Mouse (Mus musculus) brain, adult 2 months (tissue): ENCODE results near the gene Abhd18.
"Not testable (repeated sequence)": the region's sequence is repeated elsewhere in the genome, so short reads cannot be mapped to it uniquely, and the experiment has no call there.

Experiments used
- DNase-seq: peaks from one replicate; pipeline ENCODE4 v3.0.0; 2011; ENCODE audit warnings: low read depth, low spot score

Abhd18 gene

DNA sequence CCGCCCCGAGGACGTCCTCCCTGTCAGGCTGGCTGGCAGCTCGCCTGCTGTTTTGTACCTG, at the start of gene Abhd18:
Gene Abhd18, plus strand, starts transcription at position 14 of the 61 bp plus-strand sequence.
- DNase-seq, result not testable (repeated sequence)

GRCm38 (mm10) chr3:40798054-40798453, 48.7 kb upstream of the Abhd18 start:
- no peak for DNase-seq

DNA sequence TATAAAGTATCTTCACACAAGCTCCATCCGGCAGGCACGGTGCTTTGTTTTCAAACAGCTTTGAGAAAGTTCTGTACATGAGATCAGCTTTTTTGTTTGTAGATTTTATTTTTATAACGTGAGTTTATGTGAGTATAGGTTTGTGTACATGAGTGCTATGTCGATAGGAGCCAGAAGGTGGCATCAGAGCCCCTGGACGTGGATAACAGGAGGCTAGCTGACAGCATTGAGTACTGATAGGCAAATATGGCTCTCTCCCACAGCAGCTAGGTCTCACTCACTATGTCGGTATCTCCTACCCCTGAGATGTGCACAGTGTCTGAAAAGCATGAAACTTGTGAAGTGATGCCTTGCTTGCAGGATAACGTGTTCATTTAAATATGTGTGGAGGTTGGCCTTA, 48.3 kb upstream of the Abhd18 start:
- peak; percentile 60 for DNase-seq

GRCm38 (mm10) chr3:40799530-40800372, 47.0 kb upstream of the Abhd18 start, which contains the start of gene Plk4:
Gene Plk4, plus strand, starts transcription at chr3:40800019.
- peak; percentile 98 for DNase-seq

DNA sequence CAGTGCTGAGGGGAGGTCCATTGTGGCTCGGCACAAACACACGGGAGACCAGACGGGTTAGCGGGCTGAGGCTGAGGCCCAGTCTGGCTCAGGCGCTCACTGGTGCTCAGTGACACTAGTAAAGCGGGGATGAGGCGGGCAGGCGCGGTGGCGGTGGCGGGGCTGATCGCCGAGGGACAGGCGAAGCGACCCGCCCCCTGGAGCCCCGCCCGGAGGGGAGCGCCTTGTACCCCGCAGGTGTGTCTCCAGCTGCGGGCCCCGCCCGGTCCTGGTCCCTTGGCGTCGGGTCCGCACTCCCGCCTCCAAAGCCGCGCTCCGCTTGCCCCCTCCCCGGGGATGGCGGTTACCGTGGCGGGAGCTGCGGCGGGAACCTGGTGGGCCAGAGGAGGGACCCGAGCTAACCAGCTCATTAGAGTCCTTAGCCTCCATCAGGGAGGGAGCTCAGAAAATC, 46.4 kb upstream of the Abhd18 start:
- peak; percentile 31 for DNase-seq

DNA sequence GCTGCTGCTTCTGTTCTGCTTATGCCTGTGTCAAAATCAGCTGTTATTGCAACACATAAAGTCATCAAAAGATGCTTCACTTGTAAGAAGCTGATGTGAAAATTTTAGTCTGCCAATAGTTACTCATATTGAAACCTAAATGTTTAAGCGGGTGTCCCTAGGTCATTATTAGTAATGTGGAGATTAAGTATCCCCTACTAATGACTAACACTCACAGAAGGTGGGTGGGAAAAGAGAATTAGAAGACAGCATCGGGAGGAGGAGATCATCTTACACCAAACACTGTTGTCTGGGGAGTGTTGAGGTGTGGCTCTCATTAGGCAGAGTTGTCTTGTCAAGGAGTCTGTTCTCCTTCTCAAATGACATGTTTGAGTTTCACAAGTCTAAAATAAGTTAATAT, 39.9 kb upstream of the Abhd18 start:
- DNase-seq, result no peak

GRCm38 (mm10) chr3:40808686-40809085, 38.1 kb upstream of the Abhd18 start:
- DNase-seq, result no peak

DNA sequence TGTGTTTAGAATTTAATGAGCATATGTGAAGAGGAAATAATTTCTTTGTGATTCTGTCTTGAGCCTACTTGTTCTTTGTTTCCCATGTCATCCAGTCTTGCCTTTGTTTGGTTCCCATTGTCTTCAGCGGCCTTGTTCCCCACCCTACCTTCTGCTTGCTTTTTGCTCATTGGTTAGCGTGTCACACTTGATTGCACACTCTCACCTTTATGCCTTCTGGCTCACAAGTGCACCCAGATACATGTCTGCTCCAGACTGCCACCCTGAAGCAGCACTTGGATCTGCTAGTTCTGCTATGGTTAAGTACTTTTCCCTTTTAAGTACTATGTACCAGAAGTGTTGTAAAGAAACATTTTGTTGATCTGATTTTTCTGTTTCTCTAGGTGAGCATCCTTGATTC, 36.9 kb upstream of the Abhd18 start:
- no peak for DNase-seq

- DNase-seq, result no peak
Observed at GRCm38 (mm10) chr3:40813275-40813674, 33.5 kb upstream of the Abhd18 start.

DNA sequence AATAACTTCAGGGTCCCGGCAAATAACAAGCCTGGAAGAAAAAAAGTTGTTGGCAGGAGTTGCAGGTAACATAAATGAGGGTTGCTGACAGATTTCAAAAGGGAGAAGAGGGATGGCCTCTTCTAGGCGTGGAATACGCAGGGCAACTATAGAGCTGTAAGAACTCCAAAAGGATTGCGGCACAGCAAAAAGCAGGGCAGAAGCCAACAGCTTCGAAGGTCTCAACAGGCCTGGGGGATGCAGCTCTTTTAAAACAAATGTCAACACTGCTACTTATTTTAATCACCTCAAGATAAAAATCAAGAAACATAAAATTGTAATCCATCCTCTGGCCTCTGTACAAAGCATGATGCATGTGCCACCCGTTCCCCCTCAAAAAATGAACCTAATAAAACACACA, 1.2 kb upstream of the Abhd18 start:
- DNase-seq, result peak; percentile 13

GRCm38 (mm10) chr3:40846473-40846956, 255 bp upstream of the Abhd18 start, which contains the start of gene Mfsd8:
Gene Mfsd8, minus strand, starts transcription at chr3:40846886.
- DNase-seq, result peak; percentile 99

GRCm38 (mm10) chr3:40847018-40847417, 248 bp downstream of the Abhd18 start:
- DNase-seq, result peak; percentile 86

DNA sequence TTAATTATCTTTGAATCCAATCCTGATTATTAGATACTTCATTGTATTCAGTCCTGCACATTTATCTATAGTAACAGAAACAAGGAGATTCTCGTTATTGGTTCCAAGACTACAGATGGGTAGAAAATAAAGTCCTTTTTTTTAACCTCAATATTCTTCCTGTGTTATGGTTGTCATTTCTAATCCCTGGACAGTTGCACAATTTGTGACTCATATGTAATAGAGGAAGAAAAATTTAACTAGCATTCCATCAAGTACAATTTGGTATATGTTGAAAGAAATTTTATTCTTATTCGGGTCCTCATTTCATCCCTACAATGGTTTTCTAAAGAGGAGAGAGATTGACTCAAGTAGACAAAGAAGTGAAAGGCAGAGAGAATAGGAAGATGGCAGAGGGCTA, 1.2 kb downstream of the Abhd18 start:
- DNase-seq, result not testable (repeated sequence)

DNA sequence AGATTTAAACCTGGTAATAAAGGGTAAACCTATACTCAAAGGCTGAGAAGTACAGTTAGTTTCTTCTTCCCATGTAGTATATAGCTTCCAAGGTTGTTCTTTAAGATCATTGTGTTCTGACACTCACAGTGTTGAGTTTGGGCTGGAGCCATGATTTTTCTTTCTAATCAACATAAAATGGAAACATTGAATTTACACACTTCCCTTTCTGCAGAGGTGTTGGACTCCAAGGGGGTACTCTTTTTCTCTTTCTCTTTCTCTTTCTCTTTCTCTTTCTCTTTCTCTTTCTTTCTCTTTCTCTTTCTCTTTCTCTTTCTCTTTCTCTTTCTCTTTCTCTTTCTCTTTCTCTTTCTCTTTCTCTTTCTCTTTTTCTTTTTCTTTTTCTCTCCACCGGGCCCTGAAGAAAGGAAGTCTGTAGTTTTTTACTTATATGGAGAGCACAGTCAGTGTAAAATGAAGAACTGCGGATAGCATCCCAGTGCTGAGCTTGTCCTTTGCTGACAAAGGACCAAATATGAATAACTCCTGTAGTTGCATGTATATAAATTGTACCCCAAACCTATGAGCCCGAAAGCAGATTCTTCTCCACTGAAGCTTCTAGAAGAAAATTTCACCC, 6.5 kb downstream of the Abhd18 start:
- not testable (repeated sequence) for DNase-seq

- peak; percentile 99 for DNase-seq
Observed at GRCm38 (mm10) chr3:40893816-40894258, 47.1 kb downstream of the Abhd18 start.

- DNase-seq, result peak; percentile 26
Observed at GRCm38 (mm10) chr3:40894336-40894735, 47.6 kb downstream of the Abhd18 start.

DNA sequence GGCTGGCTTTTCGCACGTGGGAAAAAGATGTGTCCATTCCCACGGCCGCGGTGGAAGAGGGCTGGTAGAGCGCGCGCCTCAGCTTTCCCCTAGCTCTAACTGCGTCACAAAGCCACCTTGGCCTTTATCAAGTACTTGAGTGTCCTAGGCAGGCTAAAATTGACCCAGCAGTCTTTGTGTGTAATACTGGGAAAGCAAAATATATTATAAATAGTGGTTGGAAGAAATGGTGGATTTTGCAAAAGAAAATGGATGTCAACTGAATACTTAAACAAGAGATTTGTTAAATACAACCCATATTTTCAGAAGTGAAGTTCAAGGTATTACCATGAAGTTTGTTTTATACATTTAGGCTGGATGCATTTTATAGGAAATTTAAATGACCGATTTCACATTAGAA, 55.7 kb downstream of the Abhd18 start, which contains the start of gene 1700034I23Rik:
Gene 1700034I23Rik, minus strand, starts transcription at position 101 of the 400 bp plus-strand sequence.
- not testable (repeated sequence) for DNase-seq

GRCm38 (mm10) chr3:40938189-40938588, 91.4 kb downstream of the Abhd18 start:
- DNase-seq, result no peak

GRCm38 (mm10) chr3:40938592-40938991, 91.8 kb downstream of the Abhd18 start:
- no peak for DNase-seq

DNA sequence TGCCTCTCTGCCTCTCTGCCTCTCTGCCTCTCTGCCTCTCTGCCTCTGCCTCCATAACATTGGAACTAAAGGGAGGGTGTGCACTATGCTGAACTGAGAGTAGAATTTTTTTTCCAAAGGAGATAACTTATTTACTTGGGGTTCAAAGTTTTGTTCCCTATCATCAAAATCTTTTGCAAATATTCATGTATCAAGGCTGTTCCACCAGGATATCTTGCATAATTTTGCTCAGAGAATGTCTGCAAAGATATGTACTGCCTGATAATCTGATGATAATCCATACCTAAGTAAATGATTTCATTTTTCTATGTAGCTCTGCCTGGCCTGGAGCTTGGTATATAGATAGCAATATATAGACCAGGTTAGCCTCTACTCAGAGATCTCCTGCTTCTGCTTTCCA, 92.2 kb downstream of the Abhd18 start:
- DNase-seq, result no peak

DNA sequence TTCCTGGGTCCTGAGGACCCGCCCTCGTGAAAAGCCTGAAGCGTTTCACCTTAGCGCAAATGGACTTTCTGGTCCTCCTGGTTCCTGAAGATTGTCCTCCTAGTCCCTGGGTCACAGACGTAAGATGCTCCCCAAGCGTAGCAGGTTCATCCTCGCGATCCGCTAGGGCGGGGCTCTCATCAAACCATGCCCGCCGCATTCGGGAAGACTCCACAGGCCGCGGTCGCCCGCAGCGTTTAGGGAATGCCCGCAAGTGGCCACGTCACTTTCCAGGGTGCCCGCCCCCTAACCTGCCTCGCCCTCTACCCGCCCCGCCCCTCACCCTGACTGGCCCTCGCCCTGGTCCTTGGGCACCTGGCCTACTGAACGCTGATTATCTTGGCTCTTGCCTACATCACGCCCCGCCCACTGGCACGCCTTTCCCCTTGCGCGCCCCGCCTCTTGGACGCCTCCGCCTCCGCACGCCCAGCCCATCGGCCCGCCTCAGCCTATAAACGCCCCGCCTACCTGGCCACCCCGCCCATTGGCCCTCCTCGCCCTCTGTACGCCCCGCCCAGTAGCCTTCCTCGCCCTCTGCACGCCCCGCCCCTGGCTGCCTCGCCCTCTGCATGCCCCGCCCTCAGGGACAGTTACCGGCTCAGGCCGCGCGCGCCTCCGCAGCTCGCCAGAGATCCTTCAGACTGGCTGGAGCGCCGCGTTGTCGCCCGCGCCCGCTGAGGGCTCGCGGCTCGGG, 102.6 kb downstream of the Abhd18 start, which contains the start of gene Larp1b:
Gene Larp1b, plus strand, starts transcription at position 659 of the 733 bp plus-strand sequence.
- DNase-seq, result peak; percentile 99

GRCm38 (mm10) chr3:40949903-40950600, 103.3 kb downstream of the Abhd18 start:
- peak; percentile 62 for DNase-seq
